Mouse (Mus musculus) embryonic facial prominence, embryonic 11.5 days (tissue): ENCODE measurements around the gene Hist1h3g. TPM values are rescaled to one million over a fixed set of nuclear protein-coding genes. Genes with fewer than 3 reads are reported as not detected.

Experiments used
- ATAC-seq: fragments of 200-750 bp; cut with Nextera tagmentation; replicated peaks from 2 replicates; pipeline ENCODE4 v1.8.0; 2017; ENCODE audit warnings: low read depth; ENCODE audit not compliant: insufficient number of reproducible peaks, low FRiP score, low TSS enrichment
- DNase-seq: peaks from one replicate; pipeline ENCODE4 v3.0.0-alpha.2; 2015; ENCODE audit warnings: low spot score
- H3K27ac ChIP-seq: fragments of 300-500 bp; sonication (generic); replicated peaks from 2 replicates; pipeline ENCODE4 v1.5.1; 2014; ENCODE audit warnings: mild to moderate bottlenecking, low read depth, low read length, control low read depth
- H3K27me3 ChIP-seq: fragments of 300-500 bp; sonication (generic); 2 replicates; pipeline ENCODE4 v1.6.1; 2014; ENCODE audit warnings: mild to moderate bottlenecking, low read length, moderate library complexity, mixed read lengths; ENCODE audit not compliant: control insufficient read depth, insufficient read depth
- H3K36me3 ChIP-seq: fragments of 300-500 bp; sonication (generic); replicated peaks from 2 replicates; pipeline ENCODE4 v1.6.1; 2014; ENCODE audit warnings: low read depth, mild to moderate bottlenecking, low read length, moderate library complexity, mixed read lengths; ENCODE audit not compliant: control insufficient read depth, insufficient read depth
- H3K4me1 ChIP-seq: fragments of 300-500 bp; sonication (generic); 2 replicates; pipeline ENCODE4 v1.6.1; 2014; ENCODE audit warnings: low read length, mixed read lengths; ENCODE audit not compliant: control insufficient read depth, insufficient read depth
- H3K4me2 ChIP-seq: fragments of 300-500 bp; sonication (generic); 2 replicates; pipeline ENCODE4 v1.6.1; 2014; ENCODE audit warnings: low read depth, mild to moderate bottlenecking, control low read depth, low read length, moderate library complexity
- H3K4me3 ChIP-seq: fragments of 300-500 bp; sonication (generic); 2 replicates; pipeline ENCODE4 v1.5.1; 2014; ENCODE audit warnings: low read depth, low read length, control low read depth
- H3K9ac ChIP-seq: fragments of 300-500 bp; sonication (generic); replicated peaks from 2 replicates; pipeline ENCODE4 v1.6.1; 2014; ENCODE audit warnings: mild to moderate bottlenecking, control low read depth, low read length
- H3K9me3 ChIP-seq: fragments of 300-500 bp; sonication (generic); replicated peaks from 2 replicates; pipeline ENCODE4 v1.6.1; 2016; ENCODE audit warnings: mild to moderate bottlenecking, low read length, inconsistent platforms, mixed read lengths; ENCODE audit not compliant: control insufficient read depth
- WGBS: fragments of 180-500 bp; shearing (Covaris S2); extraction: QIAGEN DNeasy Blood & Tissue Kit; methylation state at CpG from one replicate; pipeline ENCODE4 v1.1.7; 2014; 5-methylcytosine and 5-hydroxymethylcytosine counted together
- polyA plus RNA-seq: library from polyadenylated mRNA; unstranded; fragments of >200 nt; fragmentation: Nextera tagmentation; extraction: Ambion mirVana; gene quantifications from 2 replicates; pipeline ENCODE4 v1.2.1, GENCODE M21; 2014

Gene Hist1h3g
- polyA plus RNA-seq, 1 experiment from 2014 or later, result 6.1 TPM

- H3K4me1 ChIP-seq, result no peaks in the 10 kb centered on the region
- peak overlapping the region; percentile 79 for H3K9ac ChIP-seq
- DNase-seq (no peak), ATAC-seq (no peak)
- H3K4me3 ChIP-seq, result peak overlapping the region; percentile 48
- H3K9me3 ChIP-seq, result no peaks in the 10 kb centered on the region
- H3K27ac ChIP-seq, result peak overlapping the region; percentile 91
- H3K4me2 ChIP-seq, result peak overlapping the region; percentile 67
- WGBS, result 41% methylated on average over 6 of the region's 6 CpGs
- H3K27me3 ChIP-seq, result no peaks in the 10 kb centered on the region
- H3K36me3 ChIP-seq, result no peaks in the 10 kb centered on the region
Observed at GRCm38 (mm10) chr13:23576906-23577639, 41.9 kb downstream of the Hist1h3g start.

DNA sequence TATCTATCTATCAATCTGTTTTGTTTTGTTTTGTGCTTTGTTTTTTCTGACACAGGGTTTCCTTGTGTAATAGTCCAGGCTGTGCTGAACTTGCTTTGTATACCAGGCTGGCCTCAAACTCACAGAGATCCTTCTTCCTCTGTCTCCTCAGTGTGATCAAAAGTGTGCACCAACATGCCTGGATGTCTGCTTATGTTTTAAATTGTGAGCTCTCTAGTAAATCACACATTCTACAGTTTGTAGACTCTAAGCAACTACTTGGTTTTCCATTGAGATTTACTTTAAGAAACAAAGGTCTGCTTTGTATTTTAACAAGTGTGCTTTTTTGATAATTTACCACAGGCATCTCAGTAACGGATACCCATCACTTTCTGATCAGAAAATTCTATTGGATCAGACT, 42.6 kb downstream of the Hist1h3g start:
- H3K27me3 ChIP-seq, result no peaks in the 10 kb centered on the region
- no peak overlapping the region for H3K4me3 ChIP-seq
- no peaks in the 10 kb centered on the region for H3K9me3 ChIP-seq
- no peaks in the 10 kb centered on the region for H3K4me1 ChIP-seq
- 83% methylated on average over 1 of the region's 1 CpGs for WGBS
- no peak overlapping the region for H3K27ac ChIP-seq
- DNase-seq, result no peak
- no peak overlapping the region for H3K4me2 ChIP-seq
- H3K36me3 ChIP-seq, result no peaks in the 10 kb centered on the region
- no peak for ATAC-seq
- H3K9ac ChIP-seq, result no peak overlapping the region

DNA sequence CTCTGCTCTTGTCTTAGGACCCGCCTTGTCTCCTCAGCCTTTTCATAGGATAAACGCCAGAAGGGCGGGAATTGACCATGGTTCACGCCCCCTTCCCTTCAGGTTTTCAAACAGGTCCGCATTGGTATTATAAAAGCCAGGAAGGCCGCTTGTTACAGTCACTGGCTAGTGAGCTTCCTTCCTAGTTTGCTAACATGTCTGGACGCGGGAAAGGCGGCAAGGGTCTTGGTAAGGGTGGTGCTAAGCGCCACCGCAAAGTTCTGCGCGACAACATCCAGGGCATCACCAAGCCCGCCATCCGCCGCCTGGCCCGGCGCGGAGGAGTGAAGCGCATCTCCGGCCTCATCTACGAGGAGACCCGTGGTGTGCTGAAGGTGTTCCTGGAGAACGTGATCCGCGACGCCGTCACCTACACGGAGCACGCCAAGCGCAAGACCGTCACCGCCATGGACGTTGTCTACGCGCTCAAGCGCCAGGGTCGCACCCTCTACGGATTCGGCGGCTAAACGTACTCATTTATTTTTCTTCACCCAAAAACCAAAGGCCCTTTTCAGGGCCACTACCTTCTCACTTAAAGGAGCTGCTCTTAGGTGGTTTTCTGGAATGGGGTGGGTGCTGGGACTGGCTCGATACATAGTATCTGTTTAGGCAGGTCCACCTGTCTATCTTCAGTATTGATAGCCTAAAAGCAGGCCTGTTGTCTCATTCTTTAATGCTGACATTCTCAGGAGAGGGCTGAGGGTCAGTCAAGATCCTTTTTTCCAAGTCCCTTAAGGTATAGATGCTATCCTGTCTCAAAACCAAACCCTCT, 46.4 kb downstream of the Hist1h3g start, which contains the start of gene Hist1h4d:
Gene Hist1h4d (plus strand): TSS at position 191 of the 811 bp plus-strand sequence.
- Histone ChIP-seq H3K9ac (peak within 1 kb of the TSS; percentile 81), H3K4me1 (no peaks in the 10 kb centered on the region; the same call in 1 of the 2 replicates), H3K4me2 (peak within 1 kb of the TSS; percentile 82), H3K27ac (peak within 1 kb of the TSS; percentile 85), H3K4me3 (peak within 1 kb of the TSS; percentile 49), H3K36me3 (no peaks in the 10 kb centered on the region), H3K9me3 (no peaks in the 10 kb centered on the region), H3K27me3 (no peaks in the 10 kb centered on the region)
- DNase-seq (peak; percentile 99), ATAC-seq (peak; percentile 89)
- under 1% methylated on average over 43 of the region's 43 CpGs for WGBS

- Histone ChIP-seq H3K9ac (peak overlapping the region; percentile 81), H3K36me3 (no peaks in the 10 kb centered on the region), H3K9me3 (no peaks in the 10 kb centered on the region), H3K27me3 (no peaks in the 10 kb centered on the region), H3K4me1 (no peaks in the 10 kb centered on the region; the same call in 1 of the 2 replicates), H3K4me2 (peak overlapping the region; percentile 82), H3K27ac (peak overlapping the region; percentile 85), H3K4me3 (peak overlapping the region; percentile 49)
- no peak for ATAC-seq
- DNase-seq, result peak; percentile 51
- 6% methylated on average over 6 of the region's 6 CpGs for WGBS
Observed at GRCm38 (mm10) chr13:23582219-23583056, 47.2 kb downstream of the Hist1h3g start.

DNA sequence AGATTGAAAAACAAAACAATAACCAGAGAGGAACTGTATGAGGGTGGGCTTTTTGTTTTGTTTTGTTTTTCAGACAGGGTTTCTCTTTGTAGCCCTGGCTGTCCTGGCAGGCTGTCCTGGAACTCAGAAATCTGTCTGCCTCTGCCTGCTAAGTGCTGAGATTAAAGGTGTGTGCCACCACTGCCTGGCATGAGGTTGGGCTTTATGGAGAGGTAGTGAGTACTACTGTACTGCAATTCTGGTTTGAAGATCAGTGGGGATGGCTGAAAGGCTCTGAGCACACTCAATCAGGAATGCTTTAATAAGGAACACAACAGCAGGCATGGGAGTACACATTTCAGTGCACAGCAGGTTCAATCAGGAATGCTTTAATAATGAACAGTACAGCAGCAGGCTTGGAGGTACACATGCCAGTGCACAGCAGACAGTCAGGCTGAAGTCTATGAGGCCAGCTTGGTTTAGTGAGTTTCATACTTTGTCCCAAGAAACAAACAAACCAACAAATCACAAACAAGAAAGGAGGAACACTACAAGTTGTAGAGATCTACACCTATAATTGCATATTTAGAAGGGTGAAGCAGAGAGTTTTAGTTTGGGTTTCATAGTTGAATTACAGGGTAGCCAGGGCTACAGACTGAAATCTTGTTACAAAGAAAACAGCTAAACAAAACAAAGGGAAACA, 48.3 kb downstream of the Hist1h3g start:
- ATAC-seq (no peak), DNase-seq (no peak)
- Histone ChIP-seq H3K4me3 (no peak overlapping the region), H3K27me3 (no peaks in the 10 kb centered on the region), H3K4me2 (no peak overlapping the region; the same call in 1 of the 2 replicates), H3K36me3 (no peaks in the 10 kb centered on the region), H3K9me3 (no peaks in the 10 kb centered on the region), H3K27ac (peak overlapping the region; percentile 65), H3K4me1 (no peaks in the 10 kb centered on the region; the same call in 1 of the 2 replicates), H3K9ac (peak overlapping the region; percentile 37; the same call in 1 of the 2 replicates)

GRCm38 (mm10) chr13:23584331-23584730, 49.1 kb downstream of the Hist1h3g start:
- peak overlapping the region; percentile 54 for H3K9ac ChIP-seq
- no peak for ATAC-seq
- no peaks in the 10 kb centered on the region for H3K9me3 ChIP-seq
- DNase-seq, result peak; percentile 45
- peak overlapping the region; percentile 13; the same call in 1 of the 2 replicates for H3K4me3 ChIP-seq
- H3K4me1 ChIP-seq, result no peaks in the 10 kb centered on the region; the same call in 1 of the 2 replicates
- H3K4me2 ChIP-seq, result peak overlapping the region; percentile 72
- no peaks in the 10 kb centered on the region for H3K36me3 ChIP-seq
- H3K27me3 ChIP-seq, result no peaks in the 10 kb centered on the region
- H3K27ac ChIP-seq, result peak overlapping the region; percentile 96

DNA sequence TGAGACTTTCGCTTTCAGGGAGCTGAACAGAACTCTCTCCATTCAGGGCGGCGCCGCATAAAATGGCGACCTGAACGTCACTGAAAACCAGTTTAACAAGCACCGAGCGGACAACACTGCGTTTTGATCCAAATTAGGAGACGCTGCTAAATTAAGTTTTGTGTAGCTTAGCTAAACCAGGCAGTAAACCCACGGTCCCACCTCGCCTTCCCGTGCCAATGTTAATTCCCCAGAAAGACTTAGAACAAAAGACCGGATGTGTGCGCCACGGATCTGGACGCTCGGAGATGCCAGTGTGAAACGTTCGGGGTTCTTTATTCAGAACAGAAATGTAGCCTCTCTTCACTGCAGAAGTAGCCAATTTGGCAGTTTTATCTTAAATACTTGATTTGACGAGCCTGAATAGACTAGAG, 49.8 kb downstream of the Hist1h3g start:
- DNase-seq (peak; percentile 83), ATAC-seq (no peak)
- no peaks in the 10 kb centered on the region for H3K36me3 ChIP-seq
- H3K4me3 ChIP-seq, result peak overlapping the region; percentile 42
- no peaks in the 10 kb centered on the region; the same call in 1 of the 2 replicates for H3K4me1 ChIP-seq
- H3K27ac ChIP-seq, result peak overlapping the region; percentile 96
- no peaks in the 10 kb centered on the region for H3K9me3 ChIP-seq
- whole genome bisulfite sequencing, result under 1% methylated on average over 21 of the region's 21 CpGs
- H3K9ac ChIP-seq, result peak overlapping the region; percentile 76
- peak overlapping the region; percentile 72 for H3K4me2 ChIP-seq
- no peaks in the 10 kb centered on the region for H3K27me3 ChIP-seq
